Mouse (Mus musculus): ENCODE measurements around the gene Dnajb5. TPM values are rescaled to one million over a fixed set of nuclear protein-coding genes. Genes with fewer than 3 reads are reported as not detected.
A peak's percentile ranks its signal among the peaks of the same experiment; 100 is the strongest.

Dnajb5 gene
- polyA plus RNA-seq, 1 experiment = 8.1 TPM

DNA sequence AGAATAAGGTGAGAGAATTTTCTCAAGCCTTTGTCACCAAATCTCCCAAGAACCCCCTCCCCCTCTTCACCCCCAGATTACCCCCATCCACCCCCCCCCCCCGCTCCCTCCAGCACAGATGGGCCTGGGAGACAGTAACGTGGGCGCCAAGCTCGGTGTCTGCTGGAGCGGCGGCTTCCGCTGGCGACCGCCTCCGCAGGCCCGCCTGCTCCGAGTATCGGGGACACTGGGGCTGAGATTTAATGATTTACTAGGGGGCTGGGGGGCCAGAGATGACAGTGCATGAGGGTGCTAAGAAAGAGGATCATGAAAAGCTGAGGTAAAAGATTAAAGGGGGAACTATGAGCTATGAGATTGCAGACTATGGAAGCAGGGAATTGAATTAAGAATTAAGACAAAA is 1.1 kb upstream of the Dnajb5 start:
- TF ChIP-seq CTCF (conservative IDR thresholded peaks at IDR 0.05; ENCODE audit: insufficient read depth, insufficient read length, low read depth, low read length) = no peak
- DNase-seq = no peak
- H3K27me3 ChIP-seq (replicated peaks; ENCODE audit: control insufficient read depth, insufficient read depth, low read length) = no peaks in the 10 kb centered on the region
- peaks cover 8% of the 10 kb centered on the region; the same call in 1 of the 2 replicates for H3K4me1 ChIP-seq (ENCODE audit: control insufficient read depth, insufficient read depth, low read length)
- H3K4me3 ChIP-seq (ENCODE audit: insufficient read depth, low read depth, low read length) = no peak overlapping the region
- no peaks in the 10 kb centered on the region for H3K36me3 ChIP-seq (ENCODE audit: control insufficient read depth, insufficient read depth, low read length)
- no peak overlapping the region for H3K27ac ChIP-seq (ENCODE audit: insufficient read depth, low read depth, low read length)
- 40% methylated on average over 13 of the region's 13 CpGs for WGBS

DNA sequence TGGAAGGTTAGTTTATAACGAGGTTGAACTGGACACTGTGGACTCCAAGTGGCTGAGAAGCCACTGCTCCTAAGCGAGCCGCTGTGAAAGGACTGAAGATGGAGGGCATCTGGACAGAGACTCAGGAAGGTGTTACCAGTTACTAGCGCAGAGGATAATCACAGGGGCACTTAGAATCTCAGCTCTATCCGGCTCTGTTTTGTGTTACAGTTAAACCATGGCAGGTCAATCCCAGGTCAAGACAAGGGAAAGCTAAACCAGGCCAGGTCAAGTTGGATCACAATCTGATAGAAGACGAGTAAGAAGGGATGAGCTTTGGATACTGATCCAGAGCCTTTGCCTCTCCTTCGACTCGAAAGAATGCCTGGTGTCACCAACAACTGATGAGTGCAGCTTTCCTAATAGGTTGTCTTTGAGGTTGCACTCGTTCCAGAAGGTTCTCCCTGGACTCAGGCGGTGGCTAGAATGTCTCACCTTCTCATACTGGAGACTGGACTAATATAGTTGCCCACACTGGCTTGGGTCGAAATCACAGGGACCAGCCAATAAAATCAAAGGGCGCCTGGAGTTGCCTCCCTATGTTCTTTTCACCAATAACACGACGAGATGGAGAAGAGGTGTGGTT is 451 bp upstream of the Dnajb5 start:
- H3K27ac ChIP-seq (ENCODE audit: insufficient read depth, low read depth, low read length) = no peak overlapping the region
- H3K4me3 ChIP-seq (ENCODE audit: insufficient read depth, low read depth, low read length) = peak overlapping the region; percentile 39
- no peak for DNase-seq
- peaks cover 8% of the 10 kb centered on the region; the same call in 1 of the 2 replicates for H3K4me1 ChIP-seq (ENCODE audit: control insufficient read depth, insufficient read depth, low read length)
- no peaks in the 10 kb centered on the region for H3K27me3 ChIP-seq (replicated peaks; ENCODE audit: control insufficient read depth, insufficient read depth, low read length)
- no peaks in the 10 kb centered on the region for H3K36me3 ChIP-seq (ENCODE audit: control insufficient read depth, insufficient read depth, low read length)
- TF ChIP-seq POLR2A (IDR thresholded peaks at IDR 0.05; ENCODE audit: low read depth, low read length) (no peak), CTCF (conservative IDR thresholded peaks at IDR 0.05; ENCODE audit: insufficient read depth, insufficient read length, low read depth, low read length) (no peak)
- 7% methylated on average over 14 of the region's 14 CpGs for WGBS

DNA sequence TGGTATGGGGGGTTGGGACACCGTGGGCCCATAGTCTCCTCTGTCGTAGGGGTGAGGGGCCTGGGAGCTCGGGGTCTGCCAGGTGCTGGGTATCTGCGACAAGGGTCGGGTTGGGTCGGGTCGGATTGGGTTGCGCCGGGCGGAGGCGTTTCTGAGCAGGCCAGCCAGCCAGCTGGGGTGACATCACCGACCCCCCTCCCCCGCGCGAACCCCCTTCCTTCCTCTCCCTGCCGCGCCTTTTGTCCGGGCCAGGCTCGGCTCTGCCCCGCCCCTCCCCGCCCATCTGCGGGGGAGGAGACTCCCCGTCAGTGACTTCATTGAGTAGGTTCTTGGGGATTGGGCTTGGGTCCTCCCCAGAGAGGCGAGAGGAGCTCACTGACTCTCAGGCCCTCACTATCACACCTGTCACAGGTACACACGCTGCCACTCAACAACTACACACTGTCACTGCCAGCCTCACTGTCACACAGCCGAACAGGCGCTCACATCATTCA is 498 bp downstream of the Dnajb5 start:
- Histone ChIP-seq H3K4me1 (ENCODE audit: control insufficient read depth, insufficient read depth, low read length) (peaks cover 8% of the 10 kb centered on the region; the same call in 1 of the 2 replicates), H3K27me3 (replicated peaks; ENCODE audit: control insufficient read depth, insufficient read depth, low read length) (no peaks in the 10 kb centered on the region), H3K27ac (ENCODE audit: insufficient read depth, low read depth, low read length) (peak overlapping the region; percentile 54), H3K4me3 (ENCODE audit: insufficient read depth, low read depth, low read length) (peak overlapping the region; percentile 66), H3K36me3 (ENCODE audit: control insufficient read depth, insufficient read depth, low read length) (no peaks in the 10 kb centered on the region)
- 2% methylated on average over 22 of the region's 27 CpGs for WGBS
- peak; percentile 91 for DNase-seq
- TF ChIP-seq POLR2A (IDR thresholded peaks at IDR 0.05; ENCODE audit: low read depth, low read length) = no peak
- TF ChIP-seq CTCF (conservative IDR thresholded peaks at IDR 0.05; ENCODE audit: insufficient read depth, insufficient read length, low read depth, low read length) = no peak

DNA sequence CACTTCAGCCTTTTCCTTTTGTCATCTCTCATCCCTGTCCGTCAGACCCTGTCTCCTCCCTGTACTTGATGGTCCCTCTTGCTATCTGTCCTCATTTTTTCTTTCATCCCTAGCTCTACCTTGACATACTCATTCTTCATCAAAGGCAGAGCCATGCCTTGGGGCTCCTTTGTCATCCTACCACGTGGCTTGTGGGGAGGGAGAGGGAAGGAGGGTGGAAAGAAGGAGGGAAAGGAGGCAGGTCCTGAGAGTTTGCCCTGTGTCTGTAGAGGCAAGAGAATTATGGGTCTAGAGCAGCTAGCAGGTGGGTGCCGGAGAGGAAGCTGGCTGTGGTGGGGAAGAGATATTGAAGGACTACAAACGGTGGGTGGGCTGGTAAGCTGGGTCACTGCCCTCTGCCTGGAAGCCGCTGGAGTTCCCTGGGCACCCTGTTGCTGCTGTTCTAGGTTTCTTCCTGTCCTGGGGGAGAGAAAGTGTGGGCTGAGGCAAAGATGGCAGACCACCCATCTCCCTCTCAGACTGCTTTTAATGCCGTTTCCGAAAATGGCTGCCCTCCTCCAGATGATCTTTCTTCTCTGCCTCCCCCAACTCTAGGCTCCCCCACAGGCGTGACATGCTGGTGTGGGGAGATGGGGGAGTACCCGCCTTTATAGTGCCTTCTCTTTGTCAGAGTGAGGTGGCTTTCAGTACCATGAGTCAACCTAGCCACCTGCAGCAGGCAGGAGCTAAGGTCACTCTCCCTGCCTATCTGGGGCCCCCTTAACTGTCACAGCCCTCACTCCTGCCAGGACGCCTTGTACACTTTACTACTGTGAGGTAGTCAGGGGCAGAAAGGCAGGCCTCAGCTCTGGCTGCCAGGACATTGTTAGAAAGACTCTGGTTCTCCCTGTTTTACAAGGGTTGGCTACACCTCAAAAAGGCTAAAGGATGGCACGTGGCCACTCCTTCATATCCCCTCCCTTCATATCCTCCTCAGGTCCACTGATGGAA is 1.9 kb downstream of the Dnajb5 start:
- H3K36me3 ChIP-seq (ENCODE audit: control insufficient read depth, insufficient read depth, low read length) = no peaks in the 10 kb centered on the region
- no peaks in the 10 kb centered on the region for H3K27me3 ChIP-seq (replicated peaks; ENCODE audit: control insufficient read depth, insufficient read depth, low read length)
- DNase-seq = no peak
- no peak for TF ChIP-seq CTCF (conservative IDR thresholded peaks at IDR 0.05; ENCODE audit: insufficient read depth, insufficient read length, low read depth, low read length)
- no peak for TF ChIP-seq POLR2A (IDR thresholded peaks at IDR 0.05; ENCODE audit: low read depth, low read length)
- peaks cover 8% of the 10 kb centered on the region; the same call in 1 of the 2 replicates for H3K4me1 ChIP-seq (ENCODE audit: control insufficient read depth, insufficient read depth, low read length)
- no peak overlapping the region for H3K4me3 ChIP-seq (ENCODE audit: insufficient read depth, low read depth, low read length)
- no peak overlapping the region for H3K27ac ChIP-seq (ENCODE audit: insufficient read depth, low read depth, low read length)
- WGBS = 67% methylated on average over 10 of the region's 11 CpGs

DNA sequence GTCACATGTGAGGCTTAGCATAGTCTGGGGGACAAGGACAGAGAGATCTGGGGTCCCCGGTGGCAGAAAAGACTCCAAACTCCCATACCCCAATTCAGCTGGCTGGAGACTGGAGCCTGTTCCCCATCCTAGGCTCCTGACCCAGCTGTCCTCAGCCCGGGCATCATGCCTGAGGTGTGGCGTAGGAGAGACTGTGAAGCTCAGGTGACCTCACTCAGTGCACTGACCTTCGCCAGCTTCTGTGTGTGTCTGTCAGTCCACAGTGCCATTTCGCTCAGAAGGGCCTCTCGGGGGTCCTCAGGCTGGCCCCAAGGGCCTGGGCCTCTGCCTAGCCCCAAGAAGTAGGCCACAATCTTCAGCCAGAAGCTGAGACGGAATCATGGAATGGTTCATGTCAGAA is 2.9 kb downstream of the Dnajb5 start:
- no peak overlapping the region for H3K4me3 ChIP-seq (ENCODE audit: insufficient read depth, low read depth, low read length)
- whole genome bisulfite sequencing = 90% methylated on average over 7 of the region's 7 CpGs
- TF ChIP-seq CTCF (conservative IDR thresholded peaks at IDR 0.05; ENCODE audit: insufficient read depth, insufficient read length, low read depth, low read length) (no peak), POLR2A (IDR thresholded peaks at IDR 0.05; ENCODE audit: low read depth, low read length) (no peak)
- DNase-seq = no peak
- H3K27ac ChIP-seq (ENCODE audit: insufficient read depth, low read depth, low read length) = no peak overlapping the region
- H3K36me3 ChIP-seq (ENCODE audit: control insufficient read depth, insufficient read depth, low read length) = no peaks in the 10 kb centered on the region
- H3K27me3 ChIP-seq (replicated peaks; ENCODE audit: control insufficient read depth, insufficient read depth, low read length) = no peaks in the 10 kb centered on the region
- peaks cover 8% of the 10 kb centered on the region; the same call in 1 of the 2 replicates for H3K4me1 ChIP-seq (ENCODE audit: control insufficient read depth, insufficient read depth, low read length)

DNA sequence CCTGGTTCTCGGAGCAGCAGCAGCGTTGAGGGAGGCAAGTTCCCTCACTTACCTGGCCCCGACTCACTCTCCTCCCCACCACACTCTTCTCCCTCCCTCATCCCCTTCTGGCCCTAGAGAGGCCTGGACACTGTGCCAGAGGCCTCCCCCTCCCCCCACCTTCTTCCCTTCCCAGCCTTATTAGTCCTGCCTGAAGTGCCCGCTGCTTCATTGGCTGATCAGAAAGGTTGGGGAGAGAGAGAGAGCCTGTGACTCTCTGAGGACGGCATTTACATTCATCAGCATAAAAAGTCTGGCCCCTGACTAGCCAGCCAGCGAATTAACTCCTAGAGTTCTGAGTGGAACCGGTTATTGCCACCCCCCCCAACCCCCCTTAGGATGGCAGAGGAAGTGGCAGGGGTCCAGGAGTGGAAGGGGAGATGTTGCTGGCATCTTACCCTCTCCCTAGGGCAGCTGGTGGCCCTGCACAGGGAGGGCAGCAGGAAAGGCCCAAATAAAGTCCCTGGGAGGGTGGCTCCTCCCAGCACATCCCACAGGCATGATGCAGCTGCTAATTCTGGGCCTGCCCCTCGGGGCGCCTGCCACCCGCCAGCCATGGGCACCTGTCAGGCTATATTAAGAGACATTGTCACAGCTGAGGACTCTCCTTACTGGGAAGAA is 4.0 kb downstream of the Dnajb5 start:
- TF ChIP-seq CTCF (conservative IDR thresholded peaks at IDR 0.05; ENCODE audit: insufficient read depth, insufficient read length, low read depth, low read length) = no peak
- TF ChIP-seq POLR2A (IDR thresholded peaks at IDR 0.05; ENCODE audit: low read depth, low read length) = no peak
- peak; percentile 32 for DNase-seq
- Histone ChIP-seq H3K27me3 (replicated peaks; ENCODE audit: control insufficient read depth, insufficient read depth, low read length) (no peaks in the 10 kb centered on the region), H3K4me3 (ENCODE audit: insufficient read depth, low read depth, low read length) (no peak overlapping the region), H3K27ac (ENCODE audit: insufficient read depth, low read depth, low read length) (no peak overlapping the region), H3K4me1 (ENCODE audit: control insufficient read depth, insufficient read depth, low read length) (peaks cover 8% of the 10 kb centered on the region; the same call in 1 of the 2 replicates), H3K36me3 (ENCODE audit: control insufficient read depth, insufficient read depth, low read length) (no peaks in the 10 kb centered on the region)
- WGBS = 50% methylated on average over 10 of the region's 10 CpGs
